Mouse (Mus musculus) adrenal gland, postnatal 10 days (tissue): Measurements from ENCODE around the gene Slc22a4. TPM values are rescaled to one million over a fixed set of nuclear protein-coding genes. Genes with fewer than 3 reads are reported as not detected.
"Not testable (repeated sequence)": the region's sequence is repeated elsewhere in the genome, so short reads cannot be mapped to it uniquely, and the experiment has no call there.

ENCODE experiments used
- DNase-seq: peaks from one replicate; pipeline ENCODE4 v3.0.0; 2021; ENCODE audit warnings: mixed read lengths
- total RNA-seq, 2 experiments: library from RNA; stranded (reverse); gene quantifications; 2 replicates each; pipeline ENCODE4 v1.2.3; 2021

Gene Slc22a4
- total RNA-seq, 2 experiments from 2014 or later: 3.3 to 4.2 TPM

- no peak for DNase-seq
These were observed 29.5 kb upstream of the Slc22a4 start for GRCm38 (mm10) chr11:54057428-54057827.

DNA sequence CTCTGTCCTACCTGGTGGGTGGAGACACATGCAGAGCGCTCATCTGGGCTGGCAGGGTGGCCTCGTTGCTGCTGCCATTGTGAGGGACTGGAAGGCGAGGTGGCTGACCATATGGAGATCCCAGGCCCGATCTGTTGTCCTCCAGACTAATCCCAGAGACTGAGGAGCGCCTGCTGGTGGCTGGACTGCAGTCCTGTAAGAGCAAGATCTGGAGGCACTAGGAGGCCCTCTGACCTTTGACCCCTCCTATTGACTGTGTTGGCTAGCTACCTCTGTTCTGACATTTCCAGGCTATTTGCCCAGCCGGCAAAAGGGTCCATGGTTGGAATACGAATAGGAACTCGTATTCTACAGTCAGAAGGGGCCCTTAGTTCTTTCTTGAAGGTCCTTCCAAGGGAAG is 28.2 kb upstream of the Slc22a4 start:
- peak; percentile 46 for DNase-seq

DNA sequence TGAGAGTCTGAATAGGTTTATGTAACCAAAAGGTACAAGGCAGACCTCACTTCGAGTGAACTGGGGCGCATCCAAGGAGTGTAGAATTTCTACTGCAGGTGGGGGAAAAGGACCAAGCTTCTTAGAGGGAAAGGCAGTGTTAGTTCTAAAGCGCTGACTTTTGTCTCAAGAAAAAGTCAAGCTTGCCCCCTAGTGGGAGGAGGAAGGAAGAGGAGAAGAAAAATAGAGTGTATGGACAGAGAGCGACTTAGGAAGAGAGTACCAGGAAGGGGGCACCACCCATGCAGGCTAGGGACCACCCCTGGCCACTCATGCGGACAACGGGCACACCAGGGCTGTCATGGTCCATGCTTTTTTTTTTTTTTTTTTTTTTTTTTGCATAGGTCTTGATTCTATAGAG is 26.4 kb upstream of the Slc22a4 start:
- peak; percentile 60 for DNase-seq

DNA sequence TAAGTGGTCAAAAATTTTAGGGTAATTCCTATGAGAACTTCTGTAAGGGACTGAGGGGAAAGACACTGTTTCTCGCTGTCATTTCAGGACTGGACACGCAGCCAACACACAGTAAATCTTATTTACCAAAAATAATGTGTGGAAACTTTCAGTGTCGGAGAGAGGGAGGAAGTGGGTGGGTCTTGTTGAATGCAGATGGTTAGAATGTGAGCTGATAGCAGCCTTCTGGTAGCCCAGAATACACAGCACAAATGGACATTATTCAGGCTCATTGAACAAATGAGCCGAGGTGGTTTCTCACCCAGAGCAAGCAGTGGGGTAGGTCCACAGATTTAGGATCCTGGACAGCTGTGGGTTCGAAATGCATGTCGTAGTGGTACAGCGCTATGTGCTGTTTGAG is 25.2 kb upstream of the Slc22a4 start:
- no peak for DNase-seq

DNA sequence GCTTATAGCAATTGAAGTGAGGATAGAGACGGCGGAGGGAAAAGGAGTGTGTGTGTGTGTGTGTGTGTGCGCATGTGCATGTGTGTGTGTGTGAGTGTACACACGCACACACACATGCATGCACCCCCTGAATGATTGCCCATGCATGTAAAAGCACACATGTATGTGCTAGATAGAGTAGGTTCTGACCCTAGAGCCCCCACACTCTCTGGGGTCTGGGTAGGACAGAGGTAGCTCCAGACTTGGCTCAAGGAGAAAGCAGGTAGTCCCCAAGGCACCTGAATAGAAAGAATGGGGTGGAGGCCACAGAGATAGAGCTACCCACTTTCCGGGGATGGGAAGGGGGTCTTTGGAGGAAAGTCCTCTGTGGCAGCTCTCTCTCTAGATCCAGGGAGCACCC is 24.2 kb upstream of the Slc22a4 start:
- no peak for DNase-seq

DNA sequence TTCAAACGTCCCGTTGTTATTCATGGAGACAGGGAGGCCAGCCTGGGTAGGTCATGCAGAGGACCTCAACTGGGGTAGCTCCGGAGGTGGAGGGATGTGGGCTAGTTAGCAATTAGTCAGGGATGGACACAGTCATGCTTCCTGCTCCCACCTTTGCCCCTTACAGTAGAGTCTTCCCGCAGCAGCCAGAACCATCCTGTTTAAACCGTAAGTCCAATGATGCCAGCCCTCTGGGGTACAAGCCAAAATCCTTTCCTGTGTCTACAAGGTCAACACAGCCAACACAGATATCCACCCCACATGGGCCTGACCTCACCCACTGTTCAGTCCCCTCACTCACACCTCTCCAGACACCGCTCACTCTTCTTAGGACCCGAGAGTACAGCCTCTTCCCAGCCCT is 23.3 kb upstream of the Slc22a4 start:
- no peak for DNase-seq

GRCm38 (mm10) chr11:54050205-54050604 is 22.3 kb upstream of the Slc22a4 start:
- DNase-seq: no peak

DNA sequence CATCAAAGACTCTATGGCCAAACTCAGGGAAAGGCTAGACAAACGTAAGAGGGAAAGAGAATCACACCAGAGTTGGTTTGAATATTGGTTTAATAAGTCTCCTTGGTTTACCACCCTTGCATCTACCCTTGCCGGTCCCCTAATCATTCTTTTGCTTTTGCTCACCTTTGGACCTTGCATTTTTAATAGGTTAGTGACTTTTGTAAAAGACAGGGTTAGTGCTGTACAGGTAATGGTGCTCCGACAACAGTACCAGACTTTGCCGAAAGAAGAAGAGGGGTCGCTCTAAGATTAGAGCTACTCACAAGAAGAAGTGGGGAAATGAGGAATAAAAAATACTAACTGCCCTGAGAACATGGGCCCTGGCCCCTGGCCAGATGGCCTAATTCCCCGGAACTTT is 12.8 kb upstream of the Slc22a4 start:
- DNase-seq: no peak

GRCm38 (mm10) chr11:54032872-54033271 is 5.0 kb upstream of the Slc22a4 start:
- DNase-seq: not testable (repeated sequence)

GRCm38 (mm10) chr11:54028997-54029396 is 1.1 kb upstream of the Slc22a4 start:
- no peak for DNase-seq

DNA sequence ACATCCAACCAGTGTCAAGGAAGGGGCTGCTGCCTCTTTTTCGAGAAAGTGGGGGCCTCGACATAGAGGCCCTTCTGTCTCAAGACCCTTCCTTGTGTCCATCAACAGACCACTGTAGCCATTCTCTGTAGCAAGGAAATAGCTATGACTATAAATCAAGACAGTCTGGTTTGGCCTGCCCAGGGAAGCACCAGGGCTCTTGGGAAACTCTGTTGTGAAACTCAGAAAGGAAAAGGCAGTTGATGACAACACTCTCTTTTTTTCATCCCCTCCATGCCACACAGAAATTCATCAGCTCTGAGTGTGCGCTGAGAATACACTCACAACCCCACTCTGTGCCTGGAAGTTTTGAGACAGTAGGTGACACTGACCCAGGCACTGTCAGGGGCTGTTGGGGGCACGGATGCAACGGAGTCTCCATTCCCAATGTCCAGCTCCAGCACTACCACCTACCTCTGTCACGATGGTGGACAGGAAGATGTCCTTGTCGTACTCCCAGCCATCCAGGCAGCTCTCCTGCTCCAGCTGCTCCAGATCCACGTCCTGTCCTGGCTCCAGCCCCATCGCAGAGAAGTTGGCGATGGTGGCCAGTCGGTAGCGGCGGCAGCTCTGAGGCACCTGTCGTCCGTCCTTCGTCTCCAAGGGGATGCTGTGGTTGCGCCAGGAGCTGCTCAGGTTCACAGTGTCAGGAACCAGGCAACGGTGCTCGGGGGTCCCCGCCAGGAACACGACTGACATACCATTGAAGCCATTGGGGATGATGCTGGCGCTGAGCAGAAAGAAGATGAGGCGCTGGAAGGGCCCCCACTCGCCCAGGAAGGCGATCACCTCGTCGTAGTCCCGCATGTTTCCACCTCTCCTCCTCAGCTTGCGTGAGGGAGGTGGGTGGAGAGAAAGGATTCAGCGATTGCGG is 503 bp downstream of the Slc22a4 start:
- DNase-seq: no peak

DNA sequence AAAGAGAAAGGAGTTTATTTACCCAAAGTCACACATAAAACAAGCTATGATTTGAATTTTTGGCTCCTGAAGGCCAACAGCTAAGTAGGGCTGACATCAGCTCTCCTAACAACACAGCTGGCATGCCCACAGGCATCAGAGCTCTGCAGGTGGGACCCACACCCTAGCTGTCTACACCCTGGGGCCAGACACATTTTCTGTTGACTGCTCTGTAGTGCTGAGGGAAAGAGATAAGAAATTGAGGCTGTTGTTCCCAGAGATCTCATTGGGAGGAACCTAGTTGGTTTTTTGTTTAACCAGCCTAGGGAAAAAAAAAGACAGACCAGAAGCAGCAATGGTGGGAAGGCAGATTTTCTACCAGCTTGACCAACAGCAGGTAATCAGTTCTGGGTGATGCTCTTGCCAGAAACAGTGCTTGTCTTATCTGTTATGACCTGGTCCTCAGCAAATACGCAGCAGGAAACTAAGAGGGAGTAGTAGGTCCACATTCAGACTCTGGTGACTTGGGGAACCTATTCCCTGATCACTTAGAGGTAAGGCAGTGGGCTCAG is 1.3 kb downstream of the Slc22a4 start:
- no peak for DNase-seq

DNA sequence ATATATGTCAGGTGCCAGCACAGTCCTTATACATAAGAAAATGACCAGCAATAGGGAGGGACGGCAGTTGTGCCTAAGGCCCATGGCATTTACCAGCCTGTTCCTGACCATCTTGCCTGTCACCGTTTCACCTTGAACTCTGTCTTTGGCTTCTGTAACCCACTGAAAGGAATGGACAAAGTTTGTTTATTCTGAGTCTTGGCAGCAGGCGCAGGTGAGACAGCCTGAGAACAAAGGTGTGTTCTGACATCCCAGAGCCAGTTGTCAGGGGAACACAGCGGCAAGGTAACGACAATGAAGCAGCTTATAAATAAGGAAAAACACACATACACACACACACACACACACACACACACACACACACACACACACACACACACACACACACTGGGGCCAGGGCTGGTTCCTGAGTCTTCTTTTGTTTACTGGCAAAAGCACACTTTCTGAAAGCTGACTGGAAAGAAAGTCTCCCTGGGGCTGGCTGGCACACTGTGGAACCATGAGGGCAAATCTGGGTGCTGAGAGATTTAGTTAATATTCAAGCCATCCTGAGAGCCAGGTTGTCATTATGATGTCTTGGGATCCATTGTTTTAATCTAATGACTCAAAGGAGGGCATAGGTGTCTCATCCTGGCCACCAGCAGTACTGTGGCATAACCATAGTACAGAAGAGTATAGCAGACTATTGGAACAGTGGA is 6.3 kb downstream of the Slc22a4 start:
- no peak for DNase-seq

DNA sequence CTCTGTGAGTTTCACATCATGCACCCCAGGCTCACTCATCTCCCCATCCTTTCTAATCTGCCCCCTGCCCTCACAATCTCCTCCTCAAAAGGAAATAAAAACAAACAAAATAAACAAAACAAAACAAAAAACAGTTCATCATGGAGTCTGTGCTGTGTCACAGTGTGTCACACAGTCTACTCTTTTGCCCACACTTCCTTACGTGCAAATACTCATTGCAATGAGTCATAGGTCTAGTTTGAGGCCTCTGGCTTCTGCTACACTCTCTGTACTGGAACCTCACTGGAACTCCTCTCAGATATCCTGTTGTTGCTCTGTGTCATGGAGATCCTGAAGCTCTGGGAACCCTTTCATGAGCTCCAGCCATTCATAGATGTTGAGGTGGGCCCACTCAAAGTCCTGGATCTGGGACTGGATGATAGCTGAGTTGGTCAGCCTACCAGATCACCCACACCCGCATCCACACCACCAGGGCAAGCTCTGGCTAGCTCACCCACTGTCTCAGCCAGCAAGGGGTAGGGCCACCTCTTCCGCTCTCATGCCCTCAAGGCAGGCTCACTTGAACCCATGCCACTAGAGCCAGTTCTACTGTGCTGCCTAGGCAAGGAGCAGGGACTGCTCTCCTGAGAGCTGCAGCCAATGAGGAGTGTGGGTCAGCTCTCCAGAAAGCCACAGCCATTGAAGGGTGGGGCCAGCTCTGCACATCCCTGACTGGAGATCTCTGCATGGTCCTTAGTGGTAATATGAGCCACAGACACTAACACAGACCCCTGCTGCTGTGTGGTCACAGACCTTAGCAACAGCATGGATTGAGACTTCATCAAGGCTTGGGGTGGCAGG is 8.8 kb downstream of the Slc22a4 start:
- no peak for DNase-seq

GRCm38 (mm10) chr11:54017596-54017995 is 10.3 kb downstream of the Slc22a4 start:
- DNase-seq: no peak

- no peak for DNase-seq
These were observed 11.8 kb downstream of the Slc22a4 start for GRCm38 (mm10) chr11:54016051-54016450.

DNA sequence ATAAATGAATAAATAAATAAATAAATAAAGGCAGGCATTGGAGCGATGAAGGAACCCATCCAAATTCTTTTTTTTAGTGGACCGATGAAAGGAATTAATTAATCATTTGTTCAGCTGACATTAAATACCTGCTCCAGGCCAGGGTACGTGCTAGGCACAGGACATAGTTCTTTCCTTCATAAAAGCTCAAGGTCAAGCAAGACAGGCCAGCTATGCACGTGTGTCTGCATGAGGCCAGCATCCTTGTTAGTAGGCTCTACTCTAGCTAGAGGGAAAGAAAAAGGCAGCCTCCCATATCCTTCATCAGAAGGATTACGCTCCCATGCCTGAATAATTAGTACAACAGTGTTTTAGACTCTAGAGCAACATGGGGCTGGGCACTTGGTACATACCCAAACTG is 14.9 kb downstream of the Slc22a4 start:
- no peak for DNase-seq

DNA sequence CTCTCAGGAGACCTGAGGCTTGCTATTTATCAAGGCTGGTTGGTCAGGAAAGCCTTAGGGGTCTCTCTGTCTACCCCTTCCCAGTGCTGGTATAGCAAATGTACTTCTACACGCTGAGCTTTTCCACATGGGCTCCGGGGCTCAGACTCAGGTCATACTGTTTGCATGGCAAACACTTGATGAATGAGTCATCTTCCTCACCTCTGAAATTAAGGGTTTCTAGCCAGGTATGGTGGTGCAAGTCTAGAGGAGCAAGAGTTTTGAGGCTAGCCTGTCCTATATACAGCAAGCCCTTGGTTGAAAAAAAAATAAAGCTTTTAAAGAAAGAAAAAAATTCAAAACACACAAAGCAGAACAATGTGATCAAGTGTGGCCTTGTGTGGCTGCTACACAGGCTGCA is 16.6 kb downstream of the Slc22a4 start:
- no peak for DNase-seq

DNA sequence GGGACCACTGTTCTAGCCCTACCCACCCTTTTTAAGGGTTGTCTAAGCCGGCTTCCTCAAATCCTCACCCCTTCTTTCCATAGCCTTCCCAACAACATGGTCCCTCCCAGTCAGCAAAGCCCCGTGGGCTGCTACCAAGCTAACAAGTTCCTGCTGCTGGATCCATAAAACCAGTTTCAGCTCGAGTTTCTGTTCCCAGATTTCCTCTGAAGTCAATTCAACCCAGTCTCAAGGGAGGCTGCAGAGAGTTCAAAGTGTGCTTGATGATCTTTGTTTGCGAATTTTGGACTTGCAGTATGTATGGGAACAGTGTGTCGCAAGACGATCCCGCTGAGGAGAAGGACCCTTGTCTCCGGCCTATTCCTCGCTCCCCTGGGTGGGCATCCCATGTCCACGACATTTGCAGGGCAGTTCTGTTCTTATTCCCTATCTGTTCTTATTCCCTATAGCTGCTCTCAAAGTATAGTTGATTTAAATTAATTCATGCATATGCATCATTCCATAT is 19.4 kb downstream of the Slc22a4 start:
- peak; percentile 17 for DNase-seq

- DNase-seq: no peak
These were observed 20.2 kb downstream of the Slc22a4 start for GRCm38 (mm10) chr11:54007717-54008116.

- peak; percentile 71 for DNase-seq
These were observed 21.0 kb downstream of the Slc22a4 start for GRCm38 (mm10) chr11:54006901-54007300.

DNA sequence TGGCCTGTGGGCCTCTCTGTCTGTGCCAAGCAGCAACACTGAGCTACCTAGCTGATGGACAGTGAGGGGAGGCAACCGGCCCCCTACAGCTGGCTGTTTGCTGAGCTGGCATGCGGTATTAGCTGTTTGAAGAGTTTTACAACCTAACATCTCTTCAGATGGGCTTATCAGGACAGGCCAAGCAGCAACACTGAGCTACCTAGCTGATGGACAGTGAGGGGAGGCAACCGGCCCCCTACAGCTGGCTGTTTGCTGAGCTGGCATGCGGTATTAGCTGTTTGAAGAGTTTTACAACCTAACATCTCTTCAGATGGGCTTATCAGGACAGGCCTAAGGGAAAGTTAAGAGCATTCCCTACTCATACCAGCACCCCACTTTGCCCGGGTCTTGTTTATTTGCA is 21.5 kb downstream of the Slc22a4 start:
- DNase-seq: not testable (repeated sequence)
